Mouse (Mus musculus) adrenal gland, adult 18-20 months (tissue): ENCODE results near the gene Alox12e. TPM values are rescaled to one million over a fixed set of nuclear protein-coding genes. Genes with fewer than 3 reads are reported as not detected.

Experiments
- DNase-seq, 2 experiments: peaks; one replicate each; pipeline ENCODE4 v3.0.0; 2021 to 2022; ENCODE audit warnings: low spot score in 2 of 2
- total RNA-seq, 2 experiments: library from RNA; stranded (reverse); gene quantifications; 1 replicate in 1 of 2; 2 replicates in 1 of 2; pipeline ENCODE4 v1.2.3; 2021

Alox12e gene
- total RNA-seq, 2 experiments from 2014 or later = not detected

GRCm38 (mm10) chr11:70288102-70288501 lies 34.3 kb downstream of the Alox12e start:
- no peak for DNase-seq

GRCm38 (mm10) chr11:70285686-70286085 lies 36.7 kb downstream of the Alox12e start:
- no peak for DNase-seq

- DNase-seq = no peak
These were observed 37.7 kb downstream of the Alox12e start for GRCm38 (mm10) chr11:70284757-70285156.

- DNase-seq = no peak
These were observed 38.8 kb downstream of the Alox12e start for GRCm38 (mm10) chr11:70283666-70284065.

GRCm38 (mm10) chr11:70280441-70280840 lies 42.0 kb downstream of the Alox12e start:
- DNase-seq = no peak

- no peak for DNase-seq
These were observed 43.5 kb downstream of the Alox12e start for GRCm38 (mm10) chr11:70278961-70279360.

- no peak for DNase-seq
These were observed 50.8 kb downstream of the Alox12e start for GRCm38 (mm10) chr11:70271641-70272040.

GRCm38 (mm10) chr11:70266405-70266804 lies 56.0 kb downstream of the Alox12e start:
- DNase-seq = no peak

- no peak for DNase-seq
These were observed 56.6 kb downstream of the Alox12e start for GRCm38 (mm10) chr11:70265819-70266218.

Other genes starting within 250 kb of the Alox12e start
- 1 to 10 TPM in 1 of 2 experiments, under 1 TPM in 1; 0.83 to 2.5 TPM for gene Asgr2, start 230.0 kb downstream of the Alox12e start, total RNA-seq
- gene Mgl2, start 192.3 kb downstream of the Alox12e start, total RNA-seq = 1 to 10 TPM; 3.8 to 9.2 TPM
- gene Clec10a, start 166.4 kb downstream of the Alox12e start, total RNA-seq = 1 to 10 TPM; 2.5 to 9.2 TPM
- 1 to 10 TPM in 1 of 2 experiments, under 1 TPM in 1; 0.53 to 1.1 TPM for gene Slc16a11, start 109.9 kb downstream of the Alox12e start, total RNA-seq
- 1 to 10 TPM; 2.4 to 2.9 TPM for gene Slc16a13, start 101.6 kb downstream of the Alox12e start, total RNA-seq
- gene Bcl6b, start 92.8 kb downstream of the Alox12e start, total RNA-seq = 10 to 100 TPM in 1 of 2 experiments, 1 to 10 TPM in 1; 7.4 to 22.5 TPM
- 10 to 100 TPM; 33.7 to 37.3 TPM for gene 0610010K14Rik, start 84.7 kb downstream of the Alox12e start, total RNA-seq
- gene Gm21988, start 82.8 kb downstream of the Alox12e start, total RNA-seq = 1 to 10 TPM; 4.3 to 5.3 TPM
- 100 to 1,000 TPM; 179 to 279 TPM for gene Rnasek, start 82.8 kb downstream of the Alox12e start, total RNA-seq
- gene Alox12, start 67.3 kb downstream of the Alox12e start, total RNA-seq = 1 to 10 TPM in 1 of 2 experiments, under 1 TPM in 1; 0.96 to 1.1 TPM
- 1 to 10 TPM; 2.8 to 7.9 TPM for gene Alox15, start 29.4 kb upstream of the Alox12e start, total RNA-seq
- gene Pelp1, start 87.4 kb upstream of the Alox12e start, total RNA-seq = 10 to 100 TPM; 17.3 to 21.3 TPM
- 10 to 100 TPM; 21.4 to 25.4 TPM for gene Arrb2, start 110.0 kb upstream of the Alox12e start, total RNA-seq
- gene Med11, start 129.3 kb upstream of the Alox12e start, total RNA-seq = 10 to 100 TPM; 17.0 to 18.0 TPM
- 1 to 10 TPM; 2.8 to 2.9 TPM for gene Zmynd15, start 136.8 kb upstream of the Alox12e start, total RNA-seq
- gene Cxcl16, start 137.4 kb upstream of the Alox12e start, total RNA-seq = 10 to 100 TPM; 11.3 to 18.3 TPM
- not detected for gene Tm4sf5, start 182.6 kb upstream of the Alox12e start, total RNA-seq
- not detected for gene Vmo1, start 192.0 kb upstream of the Alox12e start, total RNA-seq
- not detected for gene Gltpd2, start 196.6 kb upstream of the Alox12e start, total RNA-seq
- gene Psmb6, start 202.7 kb upstream of the Alox12e start, total RNA-seq = 100 to 1,000 TPM; 271 to 281 TPM
- gene Gm40193, start 210.3 kb upstream of the Alox12e start, total RNA-seq = not detected
- 1 to 10 TPM; 6.8 to 8.2 TPM for gene Pld2, start 217.4 kb upstream of the Alox12e start, total RNA-seq
- gene Mink1, start 240.3 kb upstream of the Alox12e start, total RNA-seq = 10 to 100 TPM; 45.8 to 49.6 TPM